Mouse (Mus musculus): ENCODE data around the gene Bdkrb1. TPM values are rescaled to one million over a fixed set of nuclear protein-coding genes. Genes with fewer than 3 reads are reported as not detected.

Bdkrb1 gene
- total RNA-seq, 2 experiments from 2014 or later = not detected

Other genes starting within 250 kb of the Bdkrb1 start
- gene D430019H16Rik, start 149.2 kb upstream of the Bdkrb1 start, total RNA-seq (2021) = under 1 TPM; 0.44 to 0.55 TPM
- gene Bdkrb2, start 39.9 kb upstream of the Bdkrb1 start, total RNA-seq (2021) = 1 to 10 TPM; 1.6 TPM
- 1 to 10 TPM; 7.2 to 7.8 TPM for gene Gskip, start 81.7 kb downstream of the Bdkrb1 start, total RNA-seq (2021)
- gene Atg2b, start 82.1 kb downstream of the Bdkrb1 start, total RNA-seq (2021) = 10 to 100 TPM; 19.8 to 20.4 TPM
- gene Ak7, start 102.9 kb downstream of the Bdkrb1 start, total RNA-seq (2021) = under 1 TPM in 1 of 2 experiments, not detected in 1; 0.62 TPM
- 100 to 1,000 TPM; 123 to 140 TPM for gene Papola, start 181.6 kb downstream of the Bdkrb1 start, total RNA-seq (2021)